Mouse (Mus musculus) erythroid progenitor cell, adult 5-6 weeks (primary cell): ENCODE data around the gene Col7a1. TPM values are rescaled to one million over a fixed set of nuclear protein-coding genes. Genes with fewer than 3 reads are reported as not detected.

Experiments
- ATAC-seq: replicated peaks from 2 replicates; pipeline ENCODE4 v1.8.0; 2016; ENCODE audit warnings: moderate number of reproducible peaks, mild to moderate bottlenecking, moderate TSS enrichment, inconsistent platforms; ENCODE audit not compliant: poor library complexity, low FRiP score, severe bottlenecking
- total RNA-seq, 2 experiments: library from RNA; stranded (forward) in 1 of 2; stranded (reverse) in 1 of 2; fragments of 150-400 nt in 1 of 2; fragments of 186-747, 209-891 nt in 1 of 2; gene quantifications; 2 replicates each; pipeline versions ENCODE4 v1.2.3 to v1.2.4; 2015 to 2017; ENCODE audit warnings: low replicate concordance in 2 of 2

The Col7a1 gene
- total RNA-seq, 2 experiments from 2014 or later, result 0.42 TPM; not detected in 1

DNA sequence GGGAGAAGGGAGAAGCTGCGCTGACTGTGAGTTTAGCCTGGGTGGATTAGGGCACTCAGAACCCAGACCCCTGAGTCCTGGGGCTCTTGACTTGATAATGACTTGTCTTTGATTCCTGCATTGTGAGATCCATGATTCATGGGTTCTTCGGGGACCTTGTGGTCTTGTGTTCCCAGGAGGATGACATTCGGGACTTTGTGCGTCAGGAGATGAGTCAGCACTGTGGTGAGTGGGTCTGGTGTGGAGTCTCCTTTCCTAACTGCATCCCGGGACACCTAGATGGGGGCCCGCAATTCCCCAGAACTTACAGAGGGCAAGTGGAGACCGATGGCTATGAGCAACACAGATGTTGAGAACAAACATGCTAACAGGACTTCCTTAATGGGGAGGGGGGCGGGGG, 29.1 kb downstream of the Col7a1 start:
- ATAC-seq, result no peak

DNA sequence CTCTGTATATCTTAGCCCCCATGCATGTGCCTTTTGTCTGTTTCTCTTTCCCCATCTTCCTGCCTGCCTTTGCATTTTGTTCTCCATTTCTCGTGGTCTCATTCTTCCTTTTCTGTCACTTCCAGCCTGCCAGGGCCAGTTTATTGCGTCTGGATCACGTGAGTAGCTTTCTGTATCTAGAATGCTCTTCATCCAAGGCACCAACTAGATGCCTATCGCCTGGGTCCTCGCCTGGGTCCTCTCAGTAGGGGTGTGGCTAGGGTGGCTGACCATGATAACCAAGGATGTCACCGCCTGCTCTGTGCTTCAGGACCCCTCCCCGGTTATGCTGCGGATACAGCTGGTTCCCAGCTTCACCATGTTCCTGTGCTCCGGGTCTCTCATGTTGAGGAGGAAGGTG, 29.8 kb downstream of the Col7a1 start:
- ATAC-seq, result no peak

DNA sequence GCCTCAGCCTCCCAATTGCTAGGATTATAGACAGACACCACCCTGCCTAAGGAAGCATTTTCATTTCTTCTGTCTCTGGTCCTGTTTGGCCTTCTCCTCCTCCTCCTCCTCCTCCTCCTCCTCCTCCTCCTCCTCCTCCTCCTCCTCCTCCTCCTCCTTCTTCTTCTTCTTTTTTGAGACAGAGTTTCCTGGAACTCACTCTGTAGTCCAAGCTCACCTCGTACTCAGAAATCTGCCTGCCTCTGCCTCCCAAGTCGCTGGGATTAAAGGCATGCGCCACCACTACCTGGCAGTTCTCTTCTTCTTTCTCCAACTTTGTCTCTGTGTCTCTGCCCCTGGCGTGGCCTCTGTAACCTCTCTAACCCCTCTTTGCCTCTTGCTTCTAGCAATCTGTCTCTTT, 32.3 kb downstream of the Col7a1 start, which contains the start of gene Ucn2:
Gene Ucn2 (plus strand): TSS at position 301 of the 400 bp plus-strand sequence.
- ATAC-seq, result no peak

- ATAC-seq, result no peak
These were observed 34.4 kb downstream of the Col7a1 start for GRCm38 (mm10) chr9:108987704-108988350.

GRCm38 (mm10) chr9:108989802-108990461, 36.5 kb downstream of the Col7a1 start:
- ATAC-seq, result no peak

DNA sequence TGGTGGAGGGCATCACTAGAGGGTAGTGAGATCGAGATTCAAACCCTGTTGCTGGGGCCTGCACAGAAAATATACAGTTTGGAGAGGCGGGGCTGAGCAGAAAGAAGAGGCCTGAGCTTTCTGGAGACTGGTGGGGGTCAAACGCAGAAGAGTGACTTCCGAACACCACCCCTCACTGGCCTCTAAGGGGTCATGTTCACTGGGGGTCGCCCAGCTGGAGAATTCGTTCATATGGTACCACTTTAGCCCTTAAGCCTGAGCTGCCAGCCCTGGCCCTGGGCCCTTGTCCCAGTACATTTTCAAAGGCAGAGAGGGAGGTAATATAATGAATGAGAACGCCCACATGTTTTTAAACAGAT, 37.1 kb downstream of the Col7a1 start:
- no peak for ATAC-seq

- peak; percentile 90 for ATAC-seq
These were observed 38.2 kb downstream of the Col7a1 start, which contains the start of gene Pfkfb4 for GRCm38 (mm10) chr9:108991428-108992084. Gene Pfkfb4, plus strand, starts transcription at chr9:108991778.

DNA sequence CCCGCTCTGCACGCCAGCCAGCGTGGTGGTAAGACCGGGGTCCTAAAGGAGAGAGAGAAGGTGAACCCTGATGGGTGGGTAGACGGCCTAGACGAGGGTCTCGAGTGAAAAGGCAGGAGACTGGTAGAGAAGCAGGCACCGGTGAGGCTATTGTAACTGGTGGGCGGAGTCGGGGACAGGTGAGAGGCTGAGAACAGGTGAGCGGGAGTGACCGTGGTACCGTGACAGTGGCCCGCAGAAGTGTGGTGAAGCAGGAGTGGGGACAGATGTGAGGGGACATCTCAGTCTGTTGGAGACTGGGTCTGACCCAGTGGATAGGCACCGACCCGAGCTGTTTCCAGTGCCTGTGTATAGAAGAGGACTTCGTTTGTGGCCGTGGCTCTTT, 38.7 kb downstream of the Col7a1 start:
- ATAC-seq, result peak; percentile 6; the same call in 1 of the 2 replicates

DNA sequence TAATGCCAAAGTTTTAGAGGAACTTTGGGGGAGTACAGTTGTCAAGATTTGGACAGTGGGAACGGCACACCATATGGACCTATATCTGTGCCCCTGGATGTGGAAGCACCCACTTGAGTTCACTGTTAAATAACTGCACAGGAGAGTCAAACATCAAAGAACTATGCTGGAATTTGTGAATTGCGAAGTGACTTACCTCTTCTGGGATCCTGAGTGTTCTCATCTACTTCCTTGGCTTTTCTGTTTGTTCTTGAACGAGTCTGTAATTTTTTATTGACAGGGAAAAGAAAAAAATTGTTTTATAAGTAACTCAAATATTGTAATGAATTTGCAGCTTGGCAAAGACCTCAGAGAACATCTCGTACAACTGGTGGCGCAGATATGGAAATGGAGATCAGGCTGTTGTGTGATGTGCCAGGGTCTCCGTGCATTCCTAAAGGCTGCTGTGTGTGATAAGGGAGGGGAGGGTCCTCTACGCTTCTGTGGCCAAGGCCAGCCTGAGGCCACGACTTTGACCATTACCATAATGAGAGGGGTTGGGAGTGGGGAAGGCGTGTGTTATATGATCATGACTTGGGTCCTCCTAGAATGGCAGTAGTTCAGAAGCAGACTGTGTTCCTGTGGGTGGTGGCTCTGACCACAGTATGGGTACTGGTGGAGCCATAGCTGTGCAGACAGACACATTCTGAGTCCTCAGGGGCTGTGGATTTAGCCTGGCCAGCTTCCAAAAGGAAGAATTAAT, 39.4 kb downstream of the Col7a1 start:
- ATAC-seq, result no peak

GRCm38 (mm10) chr9:108996411-108996810, 43.0 kb downstream of the Col7a1 start:
- no peak for ATAC-seq

GRCm38 (mm10) chr9:108998287-108999166, 45.1 kb downstream of the Col7a1 start:
- ATAC-seq, result no peak

GRCm38 (mm10) chr9:108999167-108999526, 45.8 kb downstream of the Col7a1 start:
- ATAC-seq, result no peak

DNA sequence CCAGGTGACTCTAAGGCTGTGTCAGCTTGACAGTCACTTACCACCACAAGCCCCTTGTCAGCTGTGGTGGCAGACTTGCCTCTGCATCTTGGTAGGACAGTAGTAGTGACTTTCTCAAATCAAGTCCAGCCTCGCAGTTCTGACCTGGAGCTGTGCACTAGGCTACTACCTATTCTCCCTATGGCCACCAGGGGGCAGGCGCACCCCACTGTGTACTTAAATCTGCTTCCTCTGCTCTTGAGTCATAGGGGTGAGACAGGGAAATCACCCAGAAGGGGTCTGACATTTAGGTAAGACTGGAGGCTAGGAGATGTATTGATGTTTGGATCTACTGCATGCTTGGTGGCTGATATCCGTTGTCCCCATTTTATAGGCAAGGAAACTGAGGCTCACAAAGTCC, 47.3 kb downstream of the Col7a1 start:
- ATAC-seq, result peak; percentile 78

DNA sequence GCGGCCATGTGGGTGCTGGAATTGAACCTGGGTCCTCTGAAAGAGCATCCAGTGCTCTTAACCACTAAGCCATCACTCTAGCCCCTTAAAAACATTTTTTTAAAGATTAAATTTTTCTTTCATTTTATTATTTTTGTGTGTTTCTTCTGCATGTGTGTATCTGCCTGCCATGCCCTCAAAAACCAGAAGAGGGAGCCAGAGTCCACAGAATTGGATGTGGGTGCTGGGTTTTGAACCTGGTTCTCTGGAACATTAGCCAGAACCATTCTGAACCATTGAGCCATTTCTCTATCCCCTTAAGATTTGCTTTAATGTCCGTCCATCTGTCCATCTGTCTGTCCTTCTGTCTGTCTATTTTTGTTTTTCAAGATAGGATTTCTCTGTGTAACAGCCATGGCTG, 49.8 kb downstream of the Col7a1 start:
- no peak for ATAC-seq

DNA sequence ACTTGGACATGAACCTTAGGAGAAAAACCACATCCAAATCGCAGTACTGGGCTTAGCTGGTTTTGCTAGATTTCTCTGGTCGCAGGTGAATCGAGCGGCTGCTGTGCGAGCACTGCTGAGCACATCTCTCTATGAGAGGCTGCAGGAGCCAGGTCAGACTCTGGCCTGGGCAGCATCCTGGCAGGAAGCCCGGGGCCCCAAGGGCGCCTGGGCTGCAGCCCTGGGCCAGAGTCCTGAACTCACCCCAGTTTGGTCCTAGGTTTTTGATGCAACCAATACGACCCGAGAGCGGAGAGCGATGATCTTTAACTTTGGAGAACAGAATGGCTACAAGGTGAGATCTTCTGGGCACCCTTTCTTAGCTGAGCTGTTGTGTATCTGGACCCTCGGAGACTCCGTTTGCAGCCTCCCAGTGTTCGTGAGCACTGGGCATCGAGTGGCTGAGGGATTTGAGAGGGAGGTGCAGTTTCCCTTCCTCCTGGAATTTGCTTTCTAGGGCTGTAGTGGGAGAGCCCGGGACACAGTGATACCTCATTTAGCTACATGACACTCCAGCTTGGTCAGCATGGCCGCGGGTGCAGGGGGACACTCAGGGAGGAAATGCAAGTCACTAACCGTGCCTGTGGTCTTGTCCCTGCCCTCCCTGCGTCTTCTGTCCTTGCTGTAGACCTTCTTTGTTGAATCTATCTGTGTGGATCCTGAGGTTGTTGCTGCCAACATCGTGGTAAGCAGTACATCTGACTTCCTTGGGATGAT, 53.8 kb downstream of the Col7a1 start:
- no peak for ATAC-seq

DNA sequence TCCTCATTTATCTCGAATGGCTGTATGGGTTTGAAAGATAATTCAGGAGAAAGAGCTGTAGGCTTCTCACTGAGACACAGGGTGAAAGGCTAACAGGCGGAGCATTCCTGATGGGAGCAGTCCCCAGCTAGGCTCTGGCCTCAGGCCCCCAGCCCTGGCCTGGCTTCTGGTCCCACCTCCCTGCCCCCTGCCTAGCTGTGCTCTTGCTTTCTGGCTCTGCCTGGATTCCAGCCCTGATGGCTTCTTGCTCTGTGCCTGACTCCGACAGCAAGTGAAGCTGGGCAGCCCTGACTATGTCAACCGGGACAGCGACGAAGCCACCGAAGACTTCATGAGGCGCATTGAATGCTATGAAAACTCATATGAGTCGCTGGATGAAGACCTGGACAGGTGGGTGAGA, 54.7 kb downstream of the Col7a1 start:
- ATAC-seq, result no peak

- ATAC-seq, result no peak
These were observed 55.7 kb downstream of the Col7a1 start for GRCm38 (mm10) chr9:109008994-109009635.

DNA sequence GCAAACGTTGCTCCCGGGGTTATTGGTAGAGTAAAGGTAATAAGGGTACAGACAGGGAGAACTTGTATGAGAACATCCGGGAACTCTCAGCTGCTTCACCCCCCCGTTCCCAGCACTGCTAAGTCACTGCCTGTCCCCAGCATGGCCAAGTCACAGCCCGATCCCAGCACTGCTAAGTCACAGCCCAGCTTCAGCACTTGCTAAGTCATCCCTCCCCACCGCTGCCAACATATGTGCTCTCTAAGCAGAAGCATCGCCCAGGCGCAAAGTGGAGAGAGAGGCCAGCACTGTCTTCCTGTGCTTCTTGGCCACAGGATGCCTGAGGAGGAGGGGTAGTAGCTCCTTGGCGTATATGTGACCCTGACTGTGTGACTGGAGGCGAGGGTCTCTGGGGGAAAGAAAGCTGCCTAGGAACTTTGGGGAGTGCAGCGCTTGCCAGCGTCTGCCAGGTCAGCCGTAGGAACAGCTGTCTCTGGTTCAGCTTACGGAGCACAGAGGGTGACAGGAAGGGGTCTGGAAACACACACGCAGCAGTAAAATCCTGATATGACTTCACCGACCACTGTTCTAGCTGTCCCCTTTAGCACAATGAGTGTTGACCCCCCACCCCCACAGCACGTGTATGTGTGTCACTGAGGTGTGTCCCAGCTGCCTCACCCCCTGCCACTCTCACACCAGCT, 56.4 kb downstream of the Col7a1 start:
- peak; percentile 63 for ATAC-seq
